Comparison of ENCODE assay signal across 9 mouse cellular contexts in genomic region chr11:102137625-102138446, GRCm38 (mm10). TPM values are rescaled to one million over a fixed set of nuclear protein-coding genes. Genes with fewer than 3 reads are reported as not detected.
DNase-seq lines count a peak whose midpoint lies in the region; ATAC-seq and TF ChIP-seq lines count a peak whose summit lies in the region.
"Had no signal": no experiment of that assay in that cellular context is flagged by ENCODE, and none has a peak within 500 bp of the region (broad histone marks: within the 10 kb centered on the region; RNA-seq: fewer than 3 reads in every experiment).

No protein-coding gene starts in this region.

- peak overlapping the region; percentile 46 for H3K9ac ChIP-seq in hindbrain, embryonic 16.5 days (ENCODE audit: low read depth, low read length)
- no peak overlapping the region for H3K9ac ChIP-seq in midbrain, embryonic 13.5 days (replicated peaks)

- no peaks in the 10 kb centered on the region for H3K36me3 ChIP-seq in hindbrain, embryonic 16.5 days (ENCODE audit: control insufficient read depth, insufficient read depth, low read length)
- no peaks in the 10 kb centered on the region for H3K36me3 ChIP-seq in midbrain, embryonic 13.5 days

- 0 out of 2 replicates have a peak, but pooled peaks cover 3% of the 10 kb centered on the region for H3K4me1 ChIP-seq in hindbrain, embryonic 16.5 days (ENCODE audit: control insufficient read depth, insufficient read depth, low read depth, low read length)
- H3K4me1 ChIP-seq in midbrain, embryonic 13.5 days (replicated peaks) = peaks cover 13% of the 10 kb centered on the region; the same call in 1 of the 2 replicates
- H3K4me1 ChIP-seq in lung, adult 2 months (ENCODE audit: control insufficient read depth, insufficient read depth, low read length) = no peaks in the 10 kb centered on the region

- peak overlapping the region; percentile 67 for H3K4me2 ChIP-seq in hindbrain, embryonic 16.5 days (ENCODE audit: low read length)
- H3K4me2 ChIP-seq in midbrain, embryonic 13.5 days (replicated peaks) = peak overlapping the region; percentile 52

- H3K27ac ChIP-seq in hindbrain, embryonic 16.5 days (ENCODE audit: low read depth, low read length) = no peak overlapping the region
- H3K27ac ChIP-seq in midbrain, embryonic 13.5 days = no peak overlapping the region

- 42% methylated on average over 13 of the region's 13 CpGs for WGBS in hindbrain, embryonic 16.5 days
- WGBS in midbrain, embryonic 13.5 days = 53% methylated on average over 13 of the region's 13 CpGs
- WGBS in lung, adult 2 months = 41% methylated on average over 13 of the region's 13 CpGs

- TF ChIP-seq POLR2A in lung, adult 2 months (IDR thresholded peaks at IDR 0.05; ENCODE audit: borderline replicate concordance, extremely low read depth, low read depth, low read length) = no peak

- DNase-seq in embryo, embryonic 9.5 days (ENCODE audit: extremely low spot score) = peak; percentile 69
- DNase-seq in embryo, embryonic 10 days (ENCODE audit: low spot score) = no peak
- DNase-seq in MEL-GATA-1-ER (ENCODE audit: extremely low read depth, low read depth) = peak; percentile 89
- DNase-seq in right cerebral cortex, postnatal 25 days = no peak
- DNase-seq in thymus, postnatal 0 days (ENCODE audit: low spot score) = no peak
- no peak for DNase-seq in lung, adult 2 months

- peaks cover 7% of the 10 kb centered on the region; the same call in 1 of the 2 replicates for H3K27me3 ChIP-seq in hindbrain, embryonic 16.5 days (replicated peaks; ENCODE audit: control insufficient read depth, insufficient read depth, low read length)
- peaks cover 23% of the 10 kb centered on the region for H3K27me3 ChIP-seq in midbrain, embryonic 13.5 days

- TF ChIP-seq CTCF in lung, adult 2 months (IDR thresholded peaks at IDR 0.05; ENCODE audit: insufficient read depth, low read length) = no peak

- no peaks in the 10 kb centered on the region for H3K9me3 ChIP-seq in hindbrain, embryonic 16.5 days (ENCODE audit: control insufficient read depth, low read length)
- no peaks in the 10 kb centered on the region for H3K9me3 ChIP-seq in midbrain, embryonic 13.5 days

- H3K4me3 ChIP-seq in hindbrain, embryonic 16.5 days (ENCODE audit: low read length) = peak overlapping the region; percentile 27
- peak overlapping the region; percentile 11 for H3K4me3 ChIP-seq in midbrain, embryonic 13.5 days (replicated peaks)
- H3K4me3 ChIP-seq in lung, adult 2 months (replicated peaks; ENCODE audit: extremely low read depth, low read depth, low read length) = no peak overlapping the region

- peak; percentile 42; the same call in 1 of the 2 replicates for ATAC-seq in hindbrain, embryonic 16.5 days
- ATAC-seq in midbrain, embryonic 13.5 days = no peak

RNA-seq across cellular contexts. Expression of gene Nags, which starts 7.5 kb away (rescaled TPM):
- 0.09 TPM in 1 of 2 replicates, not detected in the other for polyA plus RNA-seq in hindbrain, embryonic 16.5 days (2015; fragmentation: Nextera tagmentation; extraction: Ambion mirVana)
- polyA plus RNA-seq in midbrain, embryonic 13.5 days (2015; fragmentation: Nextera tagmentation; extraction: Ambion mirVana) = 0.09 TPM in 1 of 2 replicates, not detected in the other
- polyA plus RNA-seq in thymus, postnatal 0 days (2015; fragmentation: Nextera tagmentation; extraction: Ambion mirVana) = 0.18 TPM in 1 of 2 replicates, not detected in the other
- 0.41 and 0.72 TPM in 2 replicates for polyA plus RNA-seq in lung, adult 2 months (2012; rRNA removed)

RNA-seq across cellular contexts. Expression of gene Tmem101, which starts 18.4 kb away (rescaled TPM):
- 42.2 and 47.7 TPM in 2 replicates for polyA plus RNA-seq in hindbrain, embryonic 16.5 days (2015; fragmentation: Nextera tagmentation; extraction: Ambion mirVana)
- 40.5 and 42.5 TPM in 2 replicates for polyA plus RNA-seq in midbrain, embryonic 13.5 days (2015; fragmentation: Nextera tagmentation; extraction: Ambion mirVana)
- 14.5 and 16.9 TPM in 2 replicates for polyA plus RNA-seq in thymus, postnatal 0 days (2015; fragmentation: Nextera tagmentation; extraction: Ambion mirVana)
- polyA plus RNA-seq in lung, adult 2 months (2012; rRNA removed) = 20.5 and 26.7 TPM in 2 replicates

RNA-seq across cellular contexts. Expression of gene Pyy, which starts 30.2 kb away (rescaled TPM):
- polyA plus RNA-seq in hindbrain, embryonic 16.5 days (2015; fragmentation: Nextera tagmentation; extraction: Ambion mirVana) = 3.4 and 3.7 TPM in 2 replicates
- polyA plus RNA-seq in midbrain, embryonic 13.5 days (2015; fragmentation: Nextera tagmentation; extraction: Ambion mirVana) = not detected in 2 replicates
- 10.9 and 12.2 TPM in 2 replicates for polyA plus RNA-seq in thymus, postnatal 0 days (2015; fragmentation: Nextera tagmentation; extraction: Ambion mirVana)
- 9.6 TPM in 1 of 2 replicates, not detected in the other for polyA plus RNA-seq in lung, adult 2 months (2012; rRNA removed)

RNA-seq across cellular contexts. Expression of gene Ppy, which starts 36.7 kb away (rescaled TPM):
- not detected in 2 replicates for polyA plus RNA-seq in hindbrain, embryonic 16.5 days (2015; fragmentation: Nextera tagmentation; extraction: Ambion mirVana)
- polyA plus RNA-seq in midbrain, embryonic 13.5 days (2015; fragmentation: Nextera tagmentation; extraction: Ambion mirVana) = not detected in 2 replicates
- polyA plus RNA-seq in thymus, postnatal 0 days (2015; fragmentation: Nextera tagmentation; extraction: Ambion mirVana) = 3.7 and 4.4 TPM in 2 replicates
- 6.3 and 9.8 TPM in 2 replicates for polyA plus RNA-seq in lung, adult 2 months (2012; rRNA removed)
- polyA plus RNA-seq: testis, adult 2 months had no signal

RNA-seq across cellular contexts. Expression of gene Lsm12, which starts 47.3 kb away (rescaled TPM):
- polyA plus RNA-seq in hindbrain, embryonic 16.5 days (2015; fragmentation: Nextera tagmentation; extraction: Ambion mirVana) = 99.0 and 116 TPM in 2 replicates
- 141 and 156 TPM in 2 replicates for polyA plus RNA-seq in midbrain, embryonic 13.5 days (2015; fragmentation: Nextera tagmentation; extraction: Ambion mirVana)
- 140 and 164 TPM in 2 replicates for polyA plus RNA-seq in thymus, postnatal 0 days (2015; fragmentation: Nextera tagmentation; extraction: Ambion mirVana)
- 20.8 and 30.6 TPM in 2 replicates for polyA plus RNA-seq in lung, adult 2 months (2012; rRNA removed)

Comparison
In these comparisons a context has a peak if more than half of its experiments do, and no peak if none do; other contexts are left out.
1. DNase-seq: peak in embryo, embryonic 9.5 days (single experiment) and MEL-GATA-1-ER (single experiment); none in embryo, embryonic 10 days (single experiment), right cerebral cortex, postnatal 25 days (single experiment), thymus, postnatal 0 days (single experiment) and lung, adult 2 months (single experiment).